Mouse (Mus musculus) liver, embryonic 13.5 days (tissue): Measurements from ENCODE around the gene Trabd2b. TPM values are rescaled to one million over a fixed set of nuclear protein-coding genes. Genes with fewer than 3 reads are reported as not detected.
A peak's percentile ranks its signal among the peaks of the same experiment; 100 is the strongest.

ENCODE experiments used
- ATAC-seq: fragments of 200-750 bp; cut with Nextera tagmentation; 2 replicates; pipeline ENCODE4 v1.8.0; 2017; ENCODE audit warnings: low read depth, mild to moderate bottlenecking, moderate number of reproducible peaks, moderate library complexity
- DNase-seq: peaks from one replicate; pipeline ENCODE4 v3.0.0; 2022
- H3K27ac ChIP-seq: fragments of 300-500 bp; sonication (generic); 2 replicates; pipeline ENCODE4 v1.5.1; 2015; ENCODE audit warnings: moderate library complexity, mild to moderate bottlenecking, inconsistent platforms
- H3K27me3 ChIP-seq: fragments of 300-500 bp; sonication (generic); 2 replicates; pipeline ENCODE4 v1.6.1; 2015; ENCODE audit warnings: mild to moderate bottlenecking, inconsistent platforms
- H3K36me3 ChIP-seq: fragments of 300-500 bp; sonication (generic); 2 replicates; pipeline ENCODE4 v1.6.1; 2015; ENCODE audit warnings: mild to moderate bottlenecking, inconsistent platforms
- H3K4me1 ChIP-seq: fragments of 300-500 bp; sonication (generic); replicated peaks from 2 replicates; pipeline ENCODE4 v1.6.1; 2015; ENCODE audit warnings: inconsistent platforms
- H3K4me2 ChIP-seq: fragments of 300-500 bp; sonication (generic); 2 replicates; pipeline ENCODE4 v1.6.1; 2015; ENCODE audit warnings: inconsistent platforms, mild to moderate bottlenecking, moderate library complexity
- H3K4me3 ChIP-seq: fragments of 300-500 bp; sonication (generic); replicated peaks from 2 replicates; pipeline ENCODE4 v1.5.1; 2015; ENCODE audit warnings: mild to moderate bottlenecking, inconsistent platforms
- H3K9ac ChIP-seq: fragments of 300-500 bp; sonication (generic); 2 replicates; pipeline ENCODE4 v1.6.1; 2015; ENCODE audit warnings: mild to moderate bottlenecking, inconsistent platforms
- H3K9me3 ChIP-seq: fragments of 300-500 bp; sonication (generic); replicated peaks from 2 replicates; pipeline ENCODE4 v1.6.1; 2016; ENCODE audit warnings: inconsistent platforms
- WGBS: fragments of 180-500 bp; shearing (Covaris S2); methylation state at CpG from one replicate; pipeline ENCODE4 v1.1.7; 2015; ENCODE audit not compliant: insufficient replicate concordance; 5-methylcytosine and 5-hydroxymethylcytosine counted together
- polyA plus RNA-seq: library from polyadenylated mRNA; unstranded; fragments of >200 nt; fragmentation: Nextera tagmentation; extraction: Ambion mirVana; gene quantifications from 2 replicates; pipeline ENCODE4 v1.2.1, GENCODE M21; 2015

Trabd2b gene
- polyA plus RNA-seq, 1 experiment from 2014 or later, result 0.25 TPM

DNA sequence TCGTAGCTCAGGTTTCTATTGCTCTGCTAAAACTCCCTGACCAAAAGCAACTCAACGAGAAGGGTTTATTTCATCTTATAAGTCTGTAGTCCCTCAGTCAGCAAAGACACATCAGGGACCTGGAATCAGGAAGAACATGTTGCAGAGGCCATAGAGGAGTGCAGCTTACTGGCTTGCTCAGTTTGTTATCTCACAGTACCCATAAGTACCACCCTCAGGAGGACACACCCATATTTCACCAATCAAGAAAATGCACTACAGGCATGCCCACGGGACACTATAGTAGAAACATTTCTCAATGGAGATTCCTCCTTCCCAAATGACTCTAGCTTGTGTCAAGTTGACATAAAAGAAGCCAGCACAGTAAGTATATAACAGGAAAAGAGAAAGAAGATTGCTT, 143.0 kb downstream of the Trabd2b start:
- DNase-seq, result peak; percentile 9
- Histone ChIP-seq H3K9me3 (no peaks in the 10 kb centered on the region), H3K9ac (no peak overlapping the region), H3K27me3 (no peaks in the 10 kb centered on the region), H3K4me1 (peaks cover 10% of the 10 kb centered on the region), H3K36me3 (no peaks in the 10 kb centered on the region), H3K4me3 (no peak overlapping the region), H3K4me2 (no peak overlapping the region), H3K27ac (no peak overlapping the region)
- WGBS, result 49% methylated on average over 3 of the region's 3 CpGs
- ATAC-seq, result peak; percentile 94

DNA sequence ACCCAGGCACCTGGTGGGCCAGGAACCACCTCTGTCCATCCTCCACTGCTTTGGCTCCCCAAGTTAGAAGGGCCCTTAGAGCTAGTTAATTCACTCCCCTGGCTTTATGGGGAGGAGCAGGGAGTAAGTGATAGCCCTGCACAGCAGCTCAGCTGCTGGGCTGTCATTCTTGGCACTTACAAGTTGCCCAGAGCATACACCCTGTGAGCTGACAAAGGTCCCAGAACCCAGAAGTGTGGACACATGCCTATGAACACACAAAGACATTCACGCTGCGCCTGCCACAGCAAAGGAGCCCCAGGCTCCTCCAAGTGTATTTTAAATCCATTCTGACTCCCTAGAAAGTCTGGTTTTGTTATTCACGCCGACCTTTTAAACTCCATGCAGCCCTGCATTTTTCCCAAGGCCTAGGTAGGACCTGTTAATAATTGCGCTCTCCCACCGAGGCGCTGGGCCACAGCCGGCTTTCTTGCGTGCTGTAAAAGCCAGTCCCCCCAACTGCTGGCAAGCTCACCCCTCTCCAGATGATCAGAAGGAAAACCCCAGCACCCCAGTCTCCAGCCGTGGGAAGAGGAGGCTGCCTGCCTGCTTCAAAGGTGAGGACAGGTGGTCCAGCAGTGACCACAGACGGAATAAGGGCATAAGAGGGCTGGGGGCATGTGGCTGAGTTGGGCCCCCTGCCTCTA, 144.1 kb downstream of the Trabd2b start:
- H3K4me1 ChIP-seq, result peaks cover 10% of the 10 kb centered on the region
- no peaks in the 10 kb centered on the region for H3K36me3 ChIP-seq
- no peak for DNase-seq
- H3K9me3 ChIP-seq, result no peaks in the 10 kb centered on the region
- H3K27me3 ChIP-seq, result no peaks in the 10 kb centered on the region
- no peak overlapping the region for H3K9ac ChIP-seq
- no peak for ATAC-seq
- WGBS, result 56% methylated on average over 11 of the region's 11 CpGs
- no peak overlapping the region for H3K4me2 ChIP-seq
- no peak overlapping the region for H3K4me3 ChIP-seq
- H3K27ac ChIP-seq, result no peak overlapping the region

DNA sequence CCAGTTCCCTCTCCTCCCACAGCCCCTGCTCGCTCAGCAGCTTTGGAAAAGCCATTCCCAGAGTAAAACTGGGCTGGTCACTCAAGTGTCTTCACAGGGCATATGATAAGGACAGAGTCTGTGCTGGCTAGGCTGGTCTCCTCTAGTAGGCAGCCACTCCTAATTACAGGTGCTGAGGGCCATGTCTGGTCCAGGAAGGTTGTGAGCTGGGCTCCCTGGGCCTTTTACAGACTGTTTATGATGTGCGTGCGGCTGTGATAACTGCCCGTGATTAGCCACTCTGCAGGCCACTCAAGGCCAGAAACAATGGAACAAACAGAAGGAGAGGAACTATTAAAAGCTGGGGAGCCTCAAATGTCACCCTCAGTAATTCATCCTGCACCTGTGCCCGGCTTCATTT, 150.4 kb downstream of the Trabd2b start:
- 65% methylated on average over 5 of the region's 5 CpGs for WGBS
- Histone ChIP-seq H3K27me3 (no peaks in the 10 kb centered on the region), H3K9ac (no peak overlapping the region), H3K4me1 (no peaks in the 10 kb centered on the region), H3K9me3 (no peaks in the 10 kb centered on the region), H3K36me3 (no peaks in the 10 kb centered on the region), H3K27ac (no peak overlapping the region), H3K4me2 (no peak overlapping the region), H3K4me3 (no peak overlapping the region)
- ATAC-seq (no peak), DNase-seq (no peak)

DNA sequence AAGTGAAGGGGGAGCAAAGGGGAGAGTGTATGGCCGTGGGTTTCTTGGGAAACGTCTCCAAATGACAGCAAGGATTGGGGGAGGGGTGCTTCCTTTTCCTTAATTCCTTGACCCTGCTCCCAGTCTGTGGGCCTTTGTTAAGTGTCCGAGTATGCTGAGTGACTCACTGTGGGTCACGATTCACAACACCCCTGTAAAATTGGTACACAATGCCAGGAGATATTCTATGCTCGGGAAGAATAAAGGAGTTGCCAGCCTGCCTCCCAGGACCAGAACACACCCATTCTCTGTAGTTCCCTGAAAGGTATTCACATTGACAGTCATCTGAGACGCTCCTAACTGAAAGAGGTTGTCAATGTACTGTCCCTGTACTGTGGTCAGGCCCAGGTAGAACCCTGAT, 151.2 kb downstream of the Trabd2b start:
- ATAC-seq (no peak), DNase-seq (no peak)
- 30% methylated on average over 6 of the region's 6 CpGs for WGBS
- Histone ChIP-seq H3K4me1 (no peaks in the 10 kb centered on the region), H3K9me3 (no peaks in the 10 kb centered on the region), H3K9ac (no peak overlapping the region), H3K4me3 (no peak overlapping the region), H3K4me2 (no peak overlapping the region), H3K27ac (no peak overlapping the region), H3K36me3 (no peaks in the 10 kb centered on the region), H3K27me3 (no peaks in the 10 kb centered on the region)

DNA sequence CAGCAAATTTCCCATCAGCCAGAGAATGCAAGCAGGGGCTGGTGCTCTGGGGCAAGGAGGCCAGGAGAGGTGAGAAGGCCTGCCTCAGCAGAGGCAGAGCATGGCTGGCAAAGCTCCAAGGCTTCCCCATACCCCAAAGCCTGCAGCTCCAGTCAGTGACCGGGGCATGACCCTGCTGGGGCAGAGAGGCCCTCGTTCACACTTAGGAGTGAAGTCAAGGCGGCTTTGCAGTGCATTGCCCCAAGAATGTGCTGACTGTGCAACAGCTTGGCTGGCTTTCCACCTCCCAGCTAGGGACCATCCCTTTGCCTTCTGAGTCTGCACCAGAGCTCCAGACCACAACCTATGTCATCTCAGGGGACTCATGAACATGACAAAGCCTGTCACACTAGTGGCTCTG, 152.0 kb downstream of the Trabd2b start:
- no peak overlapping the region for H3K4me2 ChIP-seq
- H3K4me1 ChIP-seq, result no peaks in the 10 kb centered on the region

DNA sequence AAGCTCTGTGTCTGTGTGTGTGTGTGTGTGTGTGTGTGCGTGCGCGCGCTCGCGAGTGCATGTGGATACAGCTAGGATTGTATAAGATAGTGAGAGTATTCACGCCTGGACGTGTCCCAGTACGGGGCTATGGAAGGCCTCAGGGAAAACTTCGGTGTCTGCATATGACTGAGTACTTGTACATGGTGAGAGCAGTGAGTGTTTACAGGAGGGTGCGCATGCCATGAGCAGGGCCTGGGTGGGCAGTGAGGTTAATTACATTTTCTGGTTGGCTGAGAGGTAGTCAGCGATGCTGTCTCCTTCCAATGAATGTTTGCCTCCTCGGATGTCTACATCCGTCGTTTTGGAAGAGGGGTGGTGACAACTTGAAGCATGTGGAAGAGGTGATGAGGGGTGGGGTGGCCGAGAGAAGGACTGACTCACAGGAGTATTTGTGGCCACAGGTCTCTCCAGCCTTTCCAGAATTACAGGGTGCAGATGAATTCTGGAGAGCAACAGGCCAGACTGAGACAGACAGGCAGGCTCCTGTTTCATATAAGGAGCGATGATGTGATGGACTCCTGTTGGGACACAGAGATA, 154.2 kb downstream of the Trabd2b start:
- Histone ChIP-seq H3K9ac (no peak overlapping the region), H3K4me1 (no peaks in the 10 kb centered on the region), H3K9me3 (no peaks in the 10 kb centered on the region), H3K36me3 (no peaks in the 10 kb centered on the region), H3K4me2 (no peak overlapping the region), H3K27ac (no peak overlapping the region), H3K4me3 (no peak overlapping the region), H3K27me3 (no peaks in the 10 kb centered on the region)
- no peak for ATAC-seq
- DNase-seq, result no peak
- WGBS, result 77% methylated on average over 17 of the region's 17 CpGs

More for the DNA sequence above, 152.0 kb downstream of the Trabd2b start:
- H3K36me3 ChIP-seq, result no peaks in the 10 kb centered on the region
- H3K27me3 ChIP-seq, result no peaks in the 10 kb centered on the region
- DNase-seq (no peak), ATAC-seq (no peak)
- no peak overlapping the region for H3K9ac ChIP-seq
- H3K27ac ChIP-seq, result no peak overlapping the region
- no peaks in the 10 kb centered on the region for H3K9me3 ChIP-seq
- H3K4me3 ChIP-seq, result no peak overlapping the region
- WGBS, result 35% methylated on average over 3 of the region's 3 CpGs

DNA sequence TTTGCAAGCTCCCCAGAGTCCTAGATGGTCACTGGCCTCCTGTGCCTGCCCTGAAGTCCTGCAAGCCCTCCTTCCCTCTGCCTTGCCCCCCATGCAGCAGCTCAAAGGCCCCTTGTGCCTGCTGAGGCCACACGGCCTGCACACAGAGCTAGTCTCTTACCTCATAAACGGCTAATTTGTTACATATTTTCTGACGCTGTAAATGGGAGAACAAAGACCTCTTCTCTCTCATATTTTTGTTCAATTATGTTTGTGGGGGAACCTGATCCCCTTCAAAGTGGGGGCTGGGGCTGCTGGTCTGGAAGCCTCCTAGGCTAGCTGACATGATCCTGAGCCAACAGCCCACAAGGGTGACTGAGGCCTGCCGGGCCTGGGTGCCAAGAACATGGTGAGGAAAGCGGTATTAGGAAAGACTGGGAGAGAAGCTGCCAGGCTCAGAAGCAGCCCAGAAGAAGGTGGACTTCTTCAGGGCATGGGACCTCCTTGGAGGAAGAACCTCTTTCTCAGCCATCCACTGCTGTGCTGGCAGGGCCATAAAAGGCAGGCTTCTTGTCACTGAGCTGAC, 157.7 kb downstream of the Trabd2b start:
- no peak overlapping the region for H3K27ac ChIP-seq
- WGBS, result 62% methylated on average over 5 of the region's 5 CpGs

DNA sequence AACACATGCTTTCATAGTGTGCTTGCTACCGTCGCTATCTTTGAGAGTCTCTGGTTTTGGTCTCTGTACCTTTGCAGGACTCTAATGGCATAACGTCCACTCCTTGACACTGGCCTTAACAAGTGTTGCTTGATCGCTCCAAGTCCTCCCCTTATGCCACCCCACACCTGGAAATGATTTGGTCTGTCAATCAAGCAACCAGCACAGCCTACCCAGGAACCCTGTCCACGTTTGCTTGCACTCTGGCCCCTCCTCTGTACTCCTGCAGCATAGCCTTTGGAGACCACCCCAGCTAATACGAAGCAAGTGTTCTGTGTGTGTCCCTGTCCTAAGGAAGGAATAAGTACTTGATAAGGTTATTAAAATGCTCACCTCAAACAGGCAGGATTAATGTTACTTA, 161.1 kb downstream of the Trabd2b start:
- Histone ChIP-seq H3K9me3 (no peaks in the 10 kb centered on the region), H3K27me3 (no peaks in the 10 kb centered on the region), H3K36me3 (no peaks in the 10 kb centered on the region), H3K4me1 (no peaks in the 10 kb centered on the region), H3K4me2 (no peak overlapping the region), H3K4me3 (no peak overlapping the region), H3K9ac (no peak overlapping the region), H3K27ac (no peak overlapping the region)
- no peak for ATAC-seq
- WGBS, result 46% methylated on average over 6 of the region's 6 CpGs
- no peak for DNase-seq

More for the DNA sequence above, 157.7 kb downstream of the Trabd2b start:
- H3K9ac ChIP-seq, result no peak overlapping the region
- no peak overlapping the region for H3K4me2 ChIP-seq
- DNase-seq (no peak), ATAC-seq (no peak)
- H3K9me3 ChIP-seq, result no peaks in the 10 kb centered on the region
- H3K4me3 ChIP-seq, result no peak overlapping the region
- no peaks in the 10 kb centered on the region for H3K4me1 ChIP-seq
- no peaks in the 10 kb centered on the region for H3K36me3 ChIP-seq
- no peaks in the 10 kb centered on the region for H3K27me3 ChIP-seq

DNA sequence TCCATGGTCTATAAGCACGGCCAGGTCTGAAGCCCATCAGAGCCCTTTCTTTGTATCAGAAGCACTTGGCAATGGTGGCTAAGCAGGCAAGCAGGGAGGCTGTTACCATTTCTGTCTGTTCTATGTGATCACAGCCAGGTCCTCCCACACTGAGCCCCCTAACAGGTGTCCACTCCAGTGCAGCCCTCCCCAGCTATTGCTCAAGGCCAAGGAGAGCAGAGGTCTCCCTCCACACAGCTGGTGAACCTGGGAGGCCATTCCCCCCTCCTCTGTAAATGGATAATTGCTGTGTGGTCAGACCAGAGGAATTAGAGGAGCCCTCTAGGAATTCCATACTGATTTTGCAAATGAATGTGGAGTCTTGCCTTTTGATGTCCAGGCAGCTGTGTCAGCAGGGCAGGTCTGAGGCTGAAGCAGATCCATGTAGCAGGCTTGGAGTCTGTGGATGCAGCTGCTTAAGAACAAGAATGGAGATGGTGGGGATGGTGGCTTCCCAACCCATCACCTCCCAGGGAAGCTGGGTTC, 161.6 kb downstream of the Trabd2b start:
- no peak overlapping the region for H3K4me2 ChIP-seq
- H3K4me1 ChIP-seq, result no peaks in the 10 kb centered on the region
- no peak for DNase-seq
- H3K36me3 ChIP-seq, result no peaks in the 10 kb centered on the region
- no peak overlapping the region for H3K27ac ChIP-seq
- WGBS, result 52% methylated on average over 1 of the region's 1 CpGs
- no peak overlapping the region for H3K4me3 ChIP-seq
- H3K27me3 ChIP-seq, result no peaks in the 10 kb centered on the region
- ATAC-seq, result no peak
- H3K9me3 ChIP-seq, result no peaks in the 10 kb centered on the region
- no peak overlapping the region for H3K9ac ChIP-seq

DNA sequence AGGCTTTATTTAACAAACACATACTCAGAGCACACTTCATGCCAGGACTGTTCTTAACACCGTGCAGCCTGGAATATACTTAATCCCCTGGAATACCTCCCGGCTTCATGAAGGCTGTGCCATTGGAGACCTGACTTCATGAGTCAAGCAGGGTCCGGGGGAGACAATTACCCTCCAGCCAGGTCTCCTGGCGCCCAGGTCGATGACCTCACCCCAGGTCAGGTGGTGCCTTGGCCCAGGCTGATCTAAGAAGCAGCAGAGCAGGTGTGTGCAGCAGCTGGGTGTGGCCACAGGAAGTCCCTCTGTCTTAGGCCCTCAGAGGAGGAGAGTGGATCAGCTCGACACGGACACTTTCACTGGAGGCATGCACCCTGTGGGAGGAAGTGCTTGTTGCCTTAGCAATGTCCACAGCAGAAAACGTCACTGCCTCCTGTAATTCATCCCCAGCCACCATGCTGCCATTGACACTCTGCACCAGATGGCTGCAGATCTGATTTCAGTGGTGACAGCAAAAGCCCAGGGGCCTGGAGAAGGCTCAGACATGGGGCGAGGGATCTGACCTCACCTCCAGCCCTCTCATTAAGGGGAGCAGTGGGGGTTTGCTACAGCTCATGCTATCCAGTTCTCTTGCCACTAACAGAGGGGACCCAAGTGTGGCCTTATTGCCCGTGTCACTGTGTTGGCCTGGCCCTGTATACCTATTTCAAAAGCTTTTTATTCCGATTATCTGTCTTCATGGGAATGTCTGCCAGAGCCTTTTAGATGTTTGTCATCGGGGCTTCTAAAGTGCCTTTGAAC, 171.8 kb downstream of the Trabd2b start:
- Histone ChIP-seq H3K4me3 (no peak overlapping the region), H3K36me3 (no peaks in the 10 kb centered on the region), H3K9me3 (no peaks in the 10 kb centered on the region), H3K9ac (no peak overlapping the region), H3K4me1 (no peaks in the 10 kb centered on the region), H3K4me2 (no peak overlapping the region), H3K27ac (no peak overlapping the region), H3K27me3 (no peaks in the 10 kb centered on the region)
- DNase-seq, result no peak
- WGBS, result 42% methylated on average over 12 of the region's 12 CpGs
- no peak for ATAC-seq

DNA sequence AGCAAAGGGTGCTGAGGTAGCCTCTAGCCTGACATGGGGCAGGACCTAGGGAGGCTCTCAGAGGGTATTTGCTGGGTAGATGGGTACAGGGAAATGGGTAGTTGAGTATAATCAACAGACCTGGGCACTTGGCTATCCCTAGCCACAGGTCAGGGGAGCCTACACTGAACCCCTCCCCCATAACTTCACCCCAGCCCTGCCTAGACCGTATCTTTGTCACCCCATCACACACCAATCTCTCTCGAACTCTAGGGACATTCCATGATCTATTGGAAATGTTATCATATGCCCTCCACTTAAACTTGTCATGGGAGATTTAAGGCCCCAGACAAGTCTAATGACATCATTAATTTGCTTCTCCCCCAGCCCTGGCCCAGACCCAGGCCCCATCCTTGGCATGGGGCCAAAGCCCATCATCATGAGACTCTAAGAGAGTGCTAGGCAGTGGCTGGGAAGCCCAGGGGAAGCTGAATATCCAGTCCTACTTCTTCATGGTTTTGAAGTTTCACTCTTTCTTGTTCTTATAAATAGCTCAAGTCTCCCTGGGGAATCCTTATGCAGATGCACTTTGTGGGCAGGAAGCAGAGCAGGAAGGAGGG, 177.1 kb downstream of the Trabd2b start:
- no peak overlapping the region for H3K27ac ChIP-seq
- DNase-seq (no peak), ATAC-seq (no peak)
- 53% methylated on average over 2 of the region's 2 CpGs for WGBS
- no peaks in the 10 kb centered on the region for H3K36me3 ChIP-seq
- H3K9me3 ChIP-seq, result no peaks in the 10 kb centered on the region
- H3K27me3 ChIP-seq, result no peaks in the 10 kb centered on the region
- no peak overlapping the region for H3K9ac ChIP-seq
- no peak overlapping the region for H3K4me2 ChIP-seq
- H3K4me3 ChIP-seq, result no peak overlapping the region
- no peaks in the 10 kb centered on the region for H3K4me1 ChIP-seq
